Mouse (Mus musculus) adrenal gland, adult (tissue): Measurements from ENCODE around the gene Mcam.

Source experiments
- DNase-seq, 2 experiments: peaks; one replicate each; pipeline ENCODE4 v3.0.0; 2022 to 2023; ENCODE audit warnings: low spot score in 1 of 2; ENCODE audit not compliant: inconsistent age in 2 of 2

The Mcam gene

DNA sequence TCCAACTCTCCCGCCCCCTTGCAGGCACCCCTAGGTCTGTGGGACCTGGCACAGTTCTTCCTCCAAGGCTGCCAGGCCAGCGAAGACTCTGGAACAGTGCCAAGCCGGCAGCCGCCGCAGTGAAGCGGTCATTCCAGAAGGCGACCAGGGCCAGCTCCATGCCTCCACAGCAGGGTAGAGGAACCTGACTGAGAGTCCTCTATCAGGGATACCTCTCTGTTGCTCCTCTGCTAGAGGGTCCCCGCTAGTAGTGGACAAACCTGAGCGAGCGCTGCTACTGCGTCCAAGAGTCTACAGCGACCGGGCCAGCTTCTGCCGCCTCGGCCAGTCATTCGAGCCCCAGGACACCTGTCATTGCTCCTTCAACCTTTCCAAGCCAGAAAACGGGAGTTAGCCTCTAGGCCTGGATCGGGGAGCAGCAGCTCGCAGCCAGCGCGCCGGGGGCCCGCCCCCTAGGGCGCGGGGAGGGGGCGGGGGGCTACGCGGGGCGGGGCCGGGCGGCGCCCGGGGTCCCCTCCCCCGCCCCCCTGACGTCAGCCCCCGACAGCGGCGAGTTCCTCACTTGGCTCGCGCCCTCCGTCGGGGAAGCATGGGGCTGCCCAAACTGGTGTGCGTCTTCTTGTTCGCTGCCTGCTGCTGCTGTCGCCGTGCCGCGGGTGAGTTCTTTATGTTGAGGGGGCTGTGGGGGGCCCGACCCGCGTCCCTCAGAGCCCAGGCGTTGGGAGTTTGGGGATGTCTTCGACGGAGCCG, at the start of gene Mcam:
Gene Mcam, plus strand, starts transcription at position 369 of the 750 bp plus-strand sequence.
- DNase-seq, result peak; percentile 81 to 92

DNA sequence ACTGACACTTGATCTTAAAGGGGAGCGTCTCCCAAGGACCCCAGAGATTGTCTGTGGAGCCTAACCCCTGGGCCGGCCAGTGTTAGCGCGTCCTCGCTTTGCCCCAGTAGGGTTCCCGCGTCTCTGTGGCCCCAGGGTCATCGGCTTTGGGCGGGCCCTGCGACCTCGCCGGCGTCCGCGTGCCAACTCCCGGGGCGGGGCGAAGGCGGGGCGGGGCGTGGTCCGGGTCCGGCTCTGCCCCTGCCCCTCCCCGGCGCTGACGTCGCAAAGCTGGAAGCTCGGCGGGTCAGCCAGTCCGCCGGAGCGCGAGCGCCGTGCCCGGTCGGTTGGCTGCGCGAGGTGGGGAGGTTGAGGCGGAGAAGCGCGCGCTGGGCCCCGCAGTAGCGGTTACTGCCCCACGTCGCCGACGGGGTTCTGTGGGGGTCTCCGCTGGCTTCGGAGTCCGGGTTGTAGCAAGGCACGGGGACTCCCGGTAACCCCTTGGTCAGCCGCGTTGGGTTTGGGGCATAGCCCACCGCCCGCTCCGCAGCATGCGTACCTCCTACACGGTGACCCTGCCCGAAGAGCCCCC, 49.5 kb upstream of the Mcam start:
- peak; percentile 97 to 99 for DNase-seq

DNA sequence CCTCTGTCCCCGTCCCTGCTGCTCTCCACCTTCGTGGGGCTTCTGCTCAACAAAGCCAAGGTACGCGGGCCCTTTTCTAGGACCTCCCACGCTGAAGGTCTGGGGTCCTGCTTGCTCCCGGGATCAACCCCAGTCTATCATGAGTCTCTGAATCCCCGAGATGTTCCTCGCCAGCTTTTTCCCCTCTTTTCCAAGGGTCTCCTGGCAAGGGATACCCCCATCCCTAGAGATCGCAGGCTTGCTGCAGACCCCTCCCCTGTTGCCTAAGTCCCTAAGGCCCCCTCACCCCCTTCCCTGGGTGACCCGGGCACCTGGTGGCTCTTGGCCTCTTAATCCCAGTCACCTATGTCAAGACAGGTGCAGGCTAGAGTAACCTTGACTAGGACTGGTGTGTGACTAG, 49.0 kb upstream of the Mcam start:
- no peak for DNase-seq

DNA sequence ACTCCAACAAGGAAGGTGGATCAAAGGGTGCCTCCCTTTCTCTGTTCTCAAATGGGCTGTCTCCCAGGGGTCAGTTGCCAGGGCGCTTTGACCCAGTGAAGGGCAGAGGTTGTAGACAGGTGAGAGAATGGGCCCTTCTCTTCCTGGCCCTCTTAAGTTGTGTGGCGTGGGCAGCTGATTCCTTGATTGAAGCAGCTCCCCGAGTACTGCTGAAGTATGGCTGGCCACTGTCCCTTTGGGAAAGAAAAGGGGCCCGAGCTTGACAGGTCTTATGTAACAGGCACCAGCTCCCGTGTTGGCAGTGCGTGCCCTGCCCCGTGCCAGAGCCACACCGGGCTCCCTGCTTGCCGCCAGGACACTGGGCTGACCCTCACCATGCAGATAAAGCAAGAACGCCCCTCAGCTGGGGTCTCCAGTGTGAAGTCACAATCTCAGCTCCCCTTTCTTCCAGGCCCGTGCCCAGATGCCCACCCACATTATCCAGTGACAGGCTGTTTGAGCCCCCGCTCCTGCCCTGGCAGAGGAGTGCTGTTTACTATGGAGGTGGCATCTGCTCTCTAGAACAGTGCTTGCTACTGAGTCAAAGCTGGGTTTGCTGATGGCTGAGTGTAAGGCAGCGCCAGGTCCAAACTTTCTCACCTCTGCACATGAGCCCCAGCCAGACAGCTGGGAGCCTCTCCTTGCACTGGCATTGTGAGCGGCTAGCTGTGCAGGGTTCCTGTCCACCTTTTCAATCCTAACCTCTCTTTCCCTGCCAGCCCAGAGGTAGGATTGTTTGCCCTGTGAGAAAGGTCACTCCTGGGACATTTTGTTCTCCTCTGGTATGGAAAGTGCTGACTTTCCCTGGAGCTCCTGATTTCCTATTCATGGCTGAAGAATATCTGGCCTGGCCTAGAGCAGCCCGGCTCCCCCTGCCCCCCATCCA, 48.3 kb upstream of the Mcam start:
- DNase-seq, result peak; percentile 86 to 89

DNA sequence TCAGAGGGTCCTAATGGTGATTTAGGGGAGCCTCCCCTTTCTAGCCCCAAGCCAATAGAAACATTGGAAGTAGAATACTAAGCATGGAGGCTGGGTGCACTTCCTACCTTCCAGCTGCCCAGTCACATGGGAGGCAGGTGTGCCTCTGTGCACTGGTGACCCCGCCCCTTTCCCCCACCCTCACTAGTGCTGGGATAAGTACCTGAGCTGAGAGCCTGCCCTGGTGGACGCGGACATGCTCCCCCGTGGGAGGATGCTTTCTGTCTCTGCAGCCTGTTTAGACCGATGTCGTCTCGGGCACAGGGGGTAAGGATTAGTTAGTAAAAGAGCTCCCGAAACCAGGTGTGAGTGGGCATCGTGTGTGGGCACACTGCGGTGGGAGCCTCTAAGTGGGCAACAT, 47.3 kb upstream of the Mcam start:
- DNase-seq, result peak in 1 of 2 experiments; percentile 40

DNA sequence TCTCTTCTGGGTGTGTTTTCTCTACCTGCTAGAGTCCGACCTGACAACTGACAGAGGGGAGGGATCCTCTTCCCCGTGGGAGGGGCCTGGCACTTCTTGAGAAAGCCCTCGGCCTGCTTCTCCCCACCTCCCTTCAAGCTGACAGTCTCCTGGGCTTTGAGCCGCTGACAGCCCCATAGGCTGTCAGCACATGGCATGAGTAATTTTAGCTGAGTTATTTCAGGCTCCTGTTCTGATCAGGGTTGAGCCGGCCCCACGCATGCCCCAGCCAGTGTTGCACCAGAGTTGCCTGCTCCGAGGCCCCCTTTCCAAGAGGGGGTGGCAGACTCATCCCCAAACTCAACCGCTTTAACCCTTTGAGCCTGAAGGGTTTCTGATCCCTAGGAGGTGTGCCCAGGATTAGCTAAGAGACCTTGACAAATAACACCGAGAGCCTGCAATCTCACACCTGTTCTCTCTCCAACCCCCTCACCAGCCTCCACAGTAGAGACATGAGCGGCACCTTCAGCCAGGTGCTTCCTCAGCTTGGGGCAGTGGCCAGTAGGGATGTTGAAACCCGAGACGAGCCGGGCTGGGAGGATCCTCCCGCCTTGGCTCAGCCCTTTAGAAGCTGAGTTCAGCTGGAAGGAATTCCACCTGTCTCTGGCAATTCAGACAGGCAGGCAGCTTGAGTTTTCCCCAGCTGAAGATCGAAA, 46.4 kb upstream of the Mcam start:
- DNase-seq, result peak; percentile 60 to 77

GRCm38 (mm10) chr9:44088877-44089608, 45.2 kb upstream of the Mcam start:
- no peak for DNase-seq

- peak; percentile 82 to 90 for DNase-seq
Observed at GRCm38 (mm10) chr9:44093612-44094503, 40.4 kb upstream of the Mcam start.

DNA sequence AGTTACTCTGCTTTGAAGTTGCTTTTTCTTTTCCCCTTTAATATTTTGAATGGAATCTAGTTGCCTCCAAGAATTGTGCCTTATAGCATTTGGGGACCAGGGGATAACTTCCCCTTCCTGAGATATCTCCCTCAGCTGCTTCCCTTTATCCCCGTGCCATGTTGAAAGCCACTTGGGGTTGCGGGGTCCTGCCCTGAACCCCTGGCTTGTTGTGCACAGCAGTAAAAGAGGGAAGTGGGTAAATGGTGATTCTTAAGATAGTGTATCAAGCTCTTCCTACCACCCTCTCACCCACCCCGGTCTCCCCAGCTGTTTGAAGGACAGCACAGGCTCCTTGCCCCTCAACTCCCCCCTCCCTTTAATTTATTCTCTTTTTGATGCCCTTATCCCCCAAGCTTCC, 39.5 kb upstream of the Mcam start:
- DNase-seq, result no peak

GRCm38 (mm10) chr9:44095781-44096180, 38.5 kb upstream of the Mcam start:
- DNase-seq, result no peak

DNA sequence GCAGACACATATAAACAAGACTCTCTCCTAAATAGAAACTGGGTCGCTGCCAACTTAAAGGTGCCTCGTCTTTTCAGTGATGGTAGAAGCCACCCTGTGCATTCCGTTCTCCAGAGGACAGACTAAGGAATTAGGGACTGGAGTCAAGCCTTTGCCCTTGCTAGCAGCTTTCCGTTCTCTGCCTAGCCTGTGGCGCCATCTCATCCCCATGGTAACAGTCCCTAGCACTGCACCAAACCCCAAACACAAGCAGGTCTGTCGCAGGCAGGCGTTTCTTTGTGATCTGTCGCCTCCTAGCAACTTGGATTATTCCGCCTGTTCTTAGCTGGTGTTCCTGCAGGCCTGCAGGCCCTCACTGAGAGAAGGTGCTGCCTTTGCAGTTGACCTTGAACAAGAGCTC, 37.7 kb upstream of the Mcam start:
- DNase-seq, result peak; percentile 73 to 84

GRCm38 (mm10) chr9:44101490-44101889, 32.8 kb upstream of the Mcam start, which contains the start of gene Mfrp:
Gene Mfrp (plus strand): TSS chr9:44101729.
- DNase-seq, result no peak

DNA sequence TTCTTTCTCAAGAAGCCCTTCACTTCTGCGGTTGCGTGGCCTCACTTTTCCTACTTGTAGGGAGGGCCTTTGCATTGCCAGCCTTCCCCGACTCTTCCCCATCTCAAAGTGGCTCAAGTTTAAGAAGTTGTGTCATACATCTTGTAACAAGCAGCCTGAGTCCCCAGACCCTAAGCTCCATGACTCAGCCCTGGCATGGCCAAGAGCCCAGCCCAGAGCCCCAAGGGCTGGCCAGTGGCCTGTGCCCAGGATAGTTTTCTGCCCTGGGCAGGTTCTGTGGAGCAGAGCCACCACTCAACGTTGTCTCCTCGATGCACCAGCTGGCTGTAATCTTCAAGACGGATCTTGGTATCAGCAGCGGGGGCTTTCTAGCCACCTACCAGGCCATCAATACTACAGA, 29.4 kb upstream of the Mcam start:
- peak in 1 of 2 experiments; percentile 57 for DNase-seq

DNA sequence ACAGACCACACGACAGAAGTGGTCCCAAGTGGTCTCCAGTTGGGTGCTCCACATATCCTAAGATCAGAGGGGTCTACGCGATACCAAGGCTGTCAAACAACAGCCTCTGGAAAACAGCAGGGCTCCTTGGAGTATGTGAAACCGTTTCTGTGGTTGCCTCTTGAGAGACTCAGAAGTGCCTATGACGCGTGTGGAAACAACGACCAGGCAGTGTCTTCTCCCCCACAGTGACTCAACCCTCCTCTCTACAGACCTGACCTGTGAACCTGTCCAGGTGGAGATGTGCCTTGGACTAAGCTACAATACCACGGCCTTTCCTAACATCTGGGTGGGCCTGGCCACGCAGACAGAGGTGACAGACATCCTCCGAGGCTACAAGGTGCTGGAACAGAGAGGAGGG, 28.5 kb upstream of the Mcam start:
- DNase-seq, result no peak

GRCm38 (mm10) chr9:44106182-44106581, 28.1 kb upstream of the Mcam start:
- DNase-seq, result no peak

DNA sequence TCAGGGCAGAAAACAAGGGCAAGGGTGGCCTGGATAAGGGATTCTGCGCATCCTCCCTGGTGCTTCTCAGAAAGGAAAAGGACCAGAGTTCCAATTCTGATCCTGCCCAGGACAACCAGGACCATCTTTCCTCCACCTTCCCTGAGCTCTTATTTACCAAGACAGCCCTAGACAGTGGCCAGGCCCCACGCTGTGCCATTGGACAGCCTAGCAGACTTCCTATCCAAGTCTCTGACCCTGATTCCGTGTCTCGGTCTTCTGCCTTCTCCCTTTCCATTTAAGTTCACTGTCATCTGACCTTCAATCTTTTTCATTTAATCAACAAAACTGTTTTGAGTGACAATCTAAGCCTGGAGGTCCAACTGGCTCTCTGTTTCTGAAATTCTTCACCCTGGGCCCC, 27.7 kb upstream of the Mcam start:
- peak in 1 of 2 experiments; percentile 63 for DNase-seq

- peak; percentile 80 to 90 for DNase-seq
Observed at GRCm38 (mm10) chr9:44107110-44107509, 27.2 kb upstream of the Mcam start, which contains the start of gene C1qtnf5. Gene C1qtnf5 (plus strand): TSS chr9:44107245.

DNA sequence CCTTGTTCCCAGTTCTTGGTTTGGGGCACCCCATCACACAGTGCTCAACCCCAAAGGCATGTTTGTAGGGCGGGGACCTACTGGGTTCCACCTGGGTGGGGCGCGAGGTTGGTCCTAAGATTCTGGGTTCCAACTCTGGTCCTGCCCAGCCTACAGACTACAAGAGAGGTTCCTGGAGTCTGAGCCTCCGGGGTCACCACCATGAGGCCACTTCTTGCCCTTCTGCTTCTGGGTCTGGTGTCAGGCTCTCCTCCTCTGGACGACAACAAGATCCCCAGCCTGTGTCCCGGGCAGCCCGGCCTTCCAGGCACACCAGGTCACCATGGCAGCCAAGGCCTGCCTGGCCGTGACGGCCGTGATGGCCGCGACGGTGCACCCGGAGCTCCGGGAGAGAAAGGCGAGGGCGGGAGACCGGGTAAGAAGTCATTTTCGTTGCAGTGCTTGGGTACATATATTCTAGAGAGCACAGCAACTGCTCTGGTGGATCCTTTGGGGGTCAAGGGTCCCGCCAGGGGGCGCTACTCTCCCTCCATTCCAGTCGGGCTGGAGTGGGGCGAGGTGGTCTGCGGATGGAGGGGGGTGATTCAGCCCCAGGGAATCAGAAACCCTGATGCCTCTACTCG, 26.6 kb upstream of the Mcam start:
- peak; percentile 77 to 90 for DNase-seq
